Mouse (Mus musculus): ENCODE measurements around the gene Mpp2.

Mpp2 gene

DNA sequence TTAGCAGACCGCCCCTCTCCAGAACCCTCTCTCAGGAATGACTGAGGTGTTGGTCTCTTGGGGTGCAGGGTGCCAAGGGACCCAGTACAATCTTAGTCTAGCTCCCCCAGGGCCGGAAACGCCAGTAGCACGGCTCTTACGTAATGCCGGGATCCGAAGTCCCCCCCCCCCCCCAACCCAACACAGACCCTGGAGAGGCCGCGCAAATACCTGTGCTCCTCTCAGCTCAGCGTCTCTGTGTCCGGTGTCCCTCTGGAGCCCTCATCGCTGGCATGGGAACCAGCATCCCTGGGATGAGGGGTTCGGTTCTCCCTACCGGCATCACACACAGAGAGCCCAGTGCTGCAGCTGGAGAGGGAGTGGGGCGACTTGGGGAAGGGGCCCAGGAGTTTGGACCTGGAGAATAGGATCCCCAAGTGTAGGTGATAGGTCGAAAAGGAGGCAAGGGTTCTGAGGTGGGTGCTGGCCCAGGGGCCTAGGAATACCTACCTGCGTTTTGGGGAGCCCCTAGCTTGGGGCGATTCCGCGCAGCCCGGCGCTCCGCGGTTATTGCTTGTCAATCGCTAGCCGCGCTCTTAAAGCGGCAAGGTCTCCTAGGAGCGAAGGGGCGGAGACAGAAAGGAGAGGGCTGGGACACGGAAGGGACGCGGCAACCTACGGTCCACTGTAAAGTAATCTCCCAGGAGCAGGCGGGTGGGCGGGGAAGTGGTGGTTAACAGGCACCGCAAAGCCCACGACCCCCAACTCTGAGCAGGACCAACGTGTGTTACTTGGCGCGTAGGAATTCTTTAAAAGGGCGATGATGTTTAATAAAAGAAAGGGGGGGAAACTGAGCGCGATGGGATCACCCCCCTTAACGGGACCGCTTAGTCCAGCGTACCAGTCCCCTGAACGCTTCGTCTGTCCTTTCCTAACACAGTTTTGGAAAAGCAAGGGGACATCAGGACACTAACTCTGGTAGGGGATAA lies at the start of gene Mpp2:
TSS of gene Mpp2 (minus strand) at position 585 of the 968 bp plus-strand sequence.
- DNase-seq (ENCODE audit: low spot score in 2 of 2) = peak; percentile 65 to 79

DNA sequence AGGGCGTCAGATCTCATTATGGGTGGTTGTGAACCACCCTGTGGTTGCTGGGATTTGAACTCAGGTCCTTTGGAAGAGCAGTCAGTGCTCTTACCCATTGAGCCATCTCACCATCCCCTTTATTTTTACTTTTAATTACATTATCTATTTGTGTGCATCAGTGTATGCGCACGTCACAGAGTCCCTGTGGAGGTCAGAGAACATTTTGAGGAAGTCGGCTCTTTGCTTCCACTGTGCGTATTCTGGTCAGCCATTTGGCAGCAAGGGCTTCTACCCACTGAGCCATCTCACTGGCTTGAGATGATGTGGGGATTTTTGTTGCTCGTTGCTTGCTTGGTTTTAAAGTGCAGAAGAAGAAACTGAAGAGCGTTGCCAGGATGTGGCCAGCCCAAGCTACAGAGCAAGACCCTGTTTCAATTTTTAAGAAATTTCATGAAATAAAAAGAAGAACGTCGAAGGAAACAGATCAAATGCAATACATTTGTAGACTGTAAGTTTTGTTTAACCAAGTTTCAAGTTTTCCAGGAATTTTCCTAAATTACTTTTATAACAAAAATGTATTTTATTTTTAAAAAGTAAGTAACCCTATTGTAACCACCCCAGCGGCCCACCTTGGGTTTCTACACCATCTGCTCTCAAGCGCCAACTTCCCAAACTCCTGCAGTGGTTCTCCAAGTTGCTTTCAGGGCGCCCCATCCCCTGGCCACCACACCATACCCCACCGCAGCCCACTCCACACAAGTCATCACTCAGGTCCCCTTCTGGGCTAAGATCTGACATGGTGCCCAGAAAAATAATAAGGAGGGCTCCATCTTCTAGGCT lies 49.5 kb upstream of the Mpp2 start:
- no peak for DNase-seq (ENCODE audit: low spot score in 2 of 2)

DNA sequence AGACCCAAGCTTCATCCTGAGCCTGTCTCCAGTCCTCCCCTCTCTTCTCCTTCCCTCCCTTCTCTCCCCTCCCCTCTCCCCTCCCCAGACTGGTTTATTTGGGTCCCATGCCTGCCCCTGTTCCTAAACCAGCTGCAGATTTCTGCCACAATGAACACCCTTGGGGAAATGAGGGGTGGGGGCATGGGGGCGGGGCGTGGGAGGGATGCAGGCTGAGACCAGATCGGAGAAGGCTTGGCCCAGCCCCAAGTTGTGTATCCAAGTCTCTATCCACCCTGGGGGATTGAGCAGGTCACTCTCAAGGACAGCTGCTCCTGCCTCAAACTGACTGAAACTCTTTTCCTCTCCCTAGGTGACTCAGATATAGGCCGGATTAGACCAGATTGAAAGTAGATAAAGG lies 46.2 kb upstream of the Mpp2 start:
- no peak for DNase-seq (ENCODE audit: low spot score in 2 of 2)

DNA sequence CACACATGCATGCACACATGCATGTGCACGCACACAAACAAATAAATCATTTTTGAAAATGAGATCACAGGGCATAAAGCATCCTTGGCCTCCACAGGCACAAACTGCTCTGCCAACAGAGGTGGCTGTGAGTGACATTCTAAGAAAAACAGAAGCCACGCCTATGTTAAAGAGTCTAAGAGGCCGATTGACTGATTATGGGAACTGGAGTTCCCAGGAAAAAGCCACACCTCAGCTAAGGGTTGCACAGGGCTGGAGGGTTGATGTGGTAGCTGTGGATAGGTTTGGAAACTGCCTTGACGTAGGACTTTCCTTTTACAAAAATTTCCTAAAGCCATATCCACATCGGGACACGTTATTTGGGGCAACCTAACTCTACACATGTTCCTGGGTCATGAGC lies 29.1 kb upstream of the Mpp2 start:
- DNase-seq (ENCODE audit: low spot score in 2 of 2) = no peak

DNA sequence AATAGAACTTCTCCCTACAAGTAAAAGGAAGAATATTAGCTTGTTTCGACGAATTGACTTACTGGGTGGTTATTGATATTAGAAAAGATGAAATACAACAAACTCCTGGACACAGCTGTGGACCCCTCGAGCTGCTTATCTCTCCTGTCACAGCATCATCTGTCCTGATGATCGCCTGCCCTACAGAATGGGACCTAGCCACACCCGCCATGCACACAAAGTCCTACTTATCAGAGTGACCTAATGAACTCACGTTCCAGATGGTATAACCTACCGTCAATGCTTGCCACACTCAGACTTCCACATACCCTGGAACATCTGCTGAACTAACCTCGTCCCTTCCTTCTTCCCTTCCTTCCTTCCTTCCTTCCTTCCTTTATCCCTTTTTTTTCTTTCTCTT lies 27.9 kb upstream of the Mpp2 start:
- no peak for DNase-seq (ENCODE audit: low spot score in 2 of 2)

DNA sequence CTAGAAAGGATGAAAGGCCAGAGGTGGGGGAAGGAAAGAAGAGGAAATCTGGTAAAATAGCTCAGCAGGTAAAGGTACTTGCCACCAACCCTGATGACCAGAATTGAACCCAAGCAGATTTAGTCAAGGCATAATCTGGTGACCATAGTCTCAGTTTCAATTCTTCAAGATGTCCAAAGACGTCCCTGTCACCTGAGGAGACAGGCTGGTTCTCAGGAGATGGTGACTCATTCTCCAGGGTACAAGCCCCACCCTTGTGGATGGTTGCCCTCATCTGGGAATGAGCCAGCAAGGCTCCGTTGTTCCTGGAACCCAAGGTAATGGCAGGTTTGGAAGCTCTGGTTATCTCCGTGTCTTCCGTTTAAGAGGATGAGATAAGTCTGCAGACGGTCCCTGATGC lies 23.3 kb upstream of the Mpp2 start:
- no peak for DNase-seq (ENCODE audit: low spot score in 2 of 2)

DNA sequence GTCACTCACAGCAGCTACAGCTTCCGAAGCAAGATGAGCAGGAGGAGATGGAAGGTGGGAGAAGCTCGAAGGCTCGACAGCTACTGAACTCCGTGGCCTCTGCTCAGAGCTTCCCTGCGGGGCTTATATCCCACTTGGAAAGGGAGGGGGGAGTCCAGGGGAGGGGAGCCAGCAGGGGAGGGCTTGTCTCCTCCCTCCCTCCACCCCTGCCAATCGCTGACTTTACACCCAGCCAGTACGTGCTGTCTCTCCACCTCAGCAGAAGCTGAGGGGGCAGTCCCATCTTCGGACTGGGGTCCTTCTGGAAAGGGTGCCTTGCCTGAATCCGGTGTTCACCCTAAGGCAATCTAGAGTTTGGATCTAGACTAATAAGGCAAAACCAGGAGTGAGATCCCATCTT lies 19.4 kb upstream of the Mpp2 start, which contains the start of gene Pyy:
TSS of gene Pyy (minus strand) at position 101 of the 400 bp plus-strand sequence.
- DNase-seq (ENCODE audit: low spot score in 2 of 2) = no peak

DNA sequence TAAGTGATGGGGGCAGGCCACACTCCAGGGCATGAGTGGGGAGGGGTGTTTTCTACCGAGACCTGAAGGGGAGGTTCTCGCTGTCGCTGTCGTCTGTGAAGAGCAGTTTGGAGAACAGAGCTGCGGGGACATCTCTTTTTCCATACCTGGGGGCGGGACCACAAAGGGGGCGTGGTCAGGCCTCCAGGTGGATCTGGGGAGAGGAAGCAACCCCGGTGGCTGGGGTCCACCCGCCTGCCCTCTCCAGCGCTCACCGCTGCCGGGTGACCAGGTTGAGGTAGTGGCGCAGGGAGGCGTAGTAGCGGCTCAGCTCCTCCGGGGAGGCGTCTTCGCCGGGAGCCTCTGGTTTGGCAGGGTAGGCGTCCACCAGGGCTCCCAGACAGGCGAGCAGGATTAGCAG lies 18.6 kb upstream of the Mpp2 start:
- DNase-seq (ENCODE audit: low spot score in 2 of 2) = no peak

DNA sequence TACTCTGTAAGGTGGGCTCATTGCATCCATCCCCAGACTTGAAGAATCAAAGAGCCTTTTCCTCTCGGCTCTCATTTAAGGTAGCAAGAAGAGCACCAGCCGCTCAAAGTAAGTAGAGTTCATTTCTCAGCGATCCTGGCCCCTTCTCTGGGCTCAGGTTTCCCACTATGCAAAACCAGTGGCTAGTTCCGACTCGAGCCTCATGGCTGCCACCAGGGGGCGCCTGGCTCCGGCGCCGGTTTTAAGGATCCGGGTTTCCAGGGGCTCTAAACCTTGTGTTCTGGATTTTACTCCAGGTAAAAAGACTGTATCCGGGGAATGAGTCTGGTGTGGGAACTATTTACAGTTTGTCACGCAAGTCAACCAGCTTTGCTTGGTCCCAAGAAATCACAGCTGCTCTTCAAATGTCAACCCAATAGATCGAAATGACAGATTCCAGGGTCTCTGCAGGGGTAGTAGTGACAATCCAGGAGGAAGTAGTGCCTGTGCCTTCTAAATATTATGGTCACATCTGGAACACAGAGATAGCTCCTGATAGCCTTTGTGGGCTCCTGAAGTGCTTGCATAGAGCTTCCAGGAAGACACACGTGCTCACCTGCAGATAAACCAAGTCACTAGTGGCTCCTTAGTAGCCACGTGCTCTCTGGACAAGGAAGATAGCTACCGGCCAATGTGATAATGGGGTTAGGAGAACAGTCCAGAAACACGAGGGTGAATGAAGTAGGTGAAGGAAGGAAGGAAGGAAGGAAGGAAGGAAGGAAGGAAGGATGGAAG lies 14.4 kb upstream of the Mpp2 start:
- peak in 1 of 2 experiments; percentile 18 for DNase-seq (ENCODE audit: low spot score in 2 of 2)

DNA sequence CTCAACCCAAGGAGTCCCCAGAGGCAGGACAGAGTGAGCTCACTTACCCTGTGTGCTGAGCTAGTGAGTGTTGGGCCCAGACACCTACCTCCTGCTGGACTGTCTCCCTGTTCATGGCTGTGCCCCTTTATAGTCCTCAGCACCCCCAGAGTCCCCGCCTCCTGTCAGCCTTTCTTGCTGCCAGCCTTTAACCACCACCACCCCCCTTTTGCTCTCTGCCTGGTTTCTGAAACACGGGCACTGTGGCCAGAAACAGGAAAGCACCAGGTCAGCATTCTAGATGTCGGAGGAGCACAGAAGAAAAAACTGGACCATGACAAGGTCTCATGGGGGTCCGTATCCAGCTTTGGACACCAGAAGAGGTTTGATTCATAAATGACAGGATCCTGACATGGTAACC lies 12.9 kb upstream of the Mpp2 start, which contains the start of gene Ppy:
TSS of gene Ppy (minus strand) at position 101 of the 400 bp plus-strand sequence.
- no peak for DNase-seq (ENCODE audit: low spot score in 2 of 2)

DNA sequence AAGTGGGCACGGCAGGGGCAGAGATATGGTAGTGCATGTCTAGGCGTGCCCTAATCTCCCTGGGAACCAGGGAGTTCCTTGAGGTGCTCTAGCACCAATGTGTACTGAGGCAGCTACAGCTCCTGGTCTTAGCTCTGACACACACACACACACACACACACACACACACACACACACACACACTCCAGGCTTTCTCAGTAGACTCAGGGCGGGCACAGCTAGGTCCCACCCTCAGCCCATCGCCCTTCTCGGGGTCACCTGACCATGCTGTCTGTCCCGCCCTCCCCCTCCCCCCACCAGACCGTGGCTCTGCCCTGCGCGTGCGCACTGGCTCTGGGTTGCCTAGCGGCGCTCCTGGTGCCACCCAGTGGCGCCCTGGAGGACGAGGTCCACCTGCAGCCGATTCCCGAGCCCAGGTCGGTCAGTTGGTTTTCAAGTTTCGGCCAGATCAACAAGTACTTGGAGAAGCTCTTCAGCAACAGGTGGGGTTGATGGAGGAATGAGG lies 8.6 kb upstream of the Mpp2 start:
- DNase-seq (ENCODE audit: low spot score in 2 of 2) = peak; percentile 24 to 38

DNA sequence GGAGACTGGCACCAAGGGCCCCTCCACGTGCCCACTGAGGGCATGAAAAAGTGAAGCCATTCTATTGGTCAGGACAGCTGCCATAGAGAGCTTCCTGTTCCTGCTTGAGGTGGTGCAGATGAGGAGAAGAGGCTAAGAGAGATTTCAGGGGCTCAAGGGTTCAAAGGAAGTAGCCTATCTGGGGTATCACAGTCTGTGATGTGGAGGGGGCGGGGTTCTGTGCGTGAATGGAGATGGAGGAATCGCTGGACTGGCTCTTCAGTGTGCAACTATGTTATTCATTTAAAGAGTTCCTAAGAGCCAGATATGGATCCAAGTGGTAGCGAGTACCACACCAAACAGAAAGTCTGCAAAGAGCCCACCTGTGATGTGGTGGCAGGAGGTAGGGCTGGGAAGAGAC lies 8.1 kb upstream of the Mpp2 start:
- DNase-seq (ENCODE audit: low spot score in 2 of 2) = no peak

DNA sequence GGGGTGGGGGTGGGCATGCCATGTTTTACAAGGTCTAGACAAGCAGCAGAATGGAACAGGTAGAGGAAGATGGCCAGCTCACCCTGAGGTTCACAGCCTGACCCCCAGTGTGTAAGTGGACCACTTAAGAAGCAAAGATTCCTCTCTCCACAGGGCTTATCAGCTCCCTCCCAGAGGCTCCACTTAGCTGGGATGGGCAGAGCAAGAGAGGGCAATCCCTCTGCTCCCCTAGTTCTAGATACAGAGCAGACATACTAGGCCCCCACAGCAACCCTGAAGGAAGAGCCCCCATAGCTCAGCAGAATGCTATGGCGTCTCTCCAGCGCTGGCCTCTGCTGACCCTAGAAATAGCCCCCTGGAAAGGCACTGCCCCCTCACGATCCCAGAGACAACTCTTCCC lies 7.4 kb upstream of the Mpp2 start:
- peak; percentile 17 to 22 for DNase-seq (ENCODE audit: low spot score in 2 of 2)

DNA sequence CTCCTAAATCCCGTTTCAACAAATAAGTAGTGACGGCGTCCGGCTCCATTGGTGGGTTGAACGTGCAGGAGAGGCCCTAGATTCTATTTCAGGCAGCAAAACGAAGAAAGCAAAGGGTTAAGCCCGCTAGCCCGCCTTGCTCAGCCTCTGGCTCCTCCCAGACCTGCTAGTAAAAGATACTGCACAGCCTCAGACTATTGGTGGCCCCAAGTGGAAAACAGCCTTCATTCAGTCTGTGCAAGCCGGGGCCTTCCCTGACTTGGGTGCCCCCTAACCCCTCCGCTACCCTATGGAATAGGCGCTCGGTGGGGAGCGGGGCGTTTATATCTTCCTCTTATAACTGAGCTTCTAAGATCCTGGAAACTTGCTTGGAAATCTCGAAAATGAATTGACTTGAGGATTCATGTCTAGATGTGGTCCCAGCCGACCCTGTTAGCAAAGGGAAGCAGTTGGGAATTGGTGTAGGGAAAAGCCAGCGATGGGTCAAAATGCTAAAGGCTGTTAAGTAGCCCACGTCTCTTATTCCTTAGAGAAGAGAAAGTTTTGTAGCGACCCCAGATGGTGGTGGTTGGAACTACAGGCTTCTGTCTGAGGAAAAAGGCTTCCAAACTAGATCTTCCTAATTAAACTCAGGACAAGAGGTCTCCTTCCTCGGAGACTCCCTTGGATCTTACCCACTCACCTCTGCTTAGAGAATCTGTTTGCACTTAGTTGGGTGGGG lies 933 bp upstream of the Mpp2 start:
- DNase-seq (ENCODE audit: low spot score in 2 of 2) = peak; percentile 55 to 73

DNA sequence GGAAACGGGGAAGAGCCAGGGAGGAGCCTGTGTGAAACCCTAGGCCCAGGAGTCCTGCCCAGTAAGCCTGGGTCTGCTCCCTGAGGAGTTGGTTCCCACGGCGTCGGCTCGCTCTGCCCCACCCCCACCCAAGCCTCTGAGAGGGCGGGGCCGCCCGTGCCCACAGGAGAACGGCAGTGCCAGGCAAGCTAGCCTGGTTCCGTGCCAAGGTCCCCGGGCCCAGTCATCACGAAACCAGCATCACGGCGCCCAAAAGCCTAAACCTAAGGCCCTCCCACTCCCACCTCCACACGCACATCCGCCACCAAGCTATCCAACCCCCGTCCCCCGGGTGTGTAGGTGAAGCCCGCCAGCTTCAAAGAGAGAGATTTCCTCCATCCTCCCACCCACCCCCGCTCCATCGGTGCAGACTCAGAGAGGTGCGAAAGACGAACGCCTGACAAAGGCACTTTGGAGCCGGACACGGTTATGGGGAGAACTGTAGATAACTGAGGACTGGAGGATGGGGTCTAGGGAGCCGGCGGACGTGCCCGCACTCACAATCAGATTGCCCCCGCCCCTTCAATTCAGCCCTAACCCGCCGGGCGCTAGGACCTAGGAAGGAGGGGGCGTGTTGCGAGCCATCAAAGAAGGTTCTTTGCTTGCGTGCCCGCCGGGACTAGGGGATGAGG lies 1.1 kb downstream of the Mpp2 start:
- peak; percentile 36 to 49 for DNase-seq (ENCODE audit: low spot score in 2 of 2)

DNA sequence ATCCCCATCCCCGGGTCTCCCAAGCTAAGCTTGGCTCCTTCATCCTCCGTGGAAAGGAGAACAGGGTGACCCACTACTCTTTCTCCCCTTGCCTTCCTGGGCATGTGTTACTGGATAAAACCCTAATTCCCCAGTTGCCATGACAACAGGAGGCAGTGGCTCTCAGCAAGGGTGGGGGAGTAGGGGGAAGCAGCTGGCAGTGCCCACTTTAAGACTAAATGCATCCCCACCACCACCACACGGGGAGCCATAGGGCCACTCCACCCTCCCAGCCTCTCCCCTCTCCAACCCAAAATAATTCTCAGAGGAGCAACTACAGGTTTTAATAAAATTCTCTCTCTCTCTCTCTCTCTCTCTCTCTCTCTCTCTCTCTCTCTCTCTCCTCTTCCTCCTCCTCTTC lies 2.0 kb downstream of the Mpp2 start:
- no peak for DNase-seq (ENCODE audit: low spot score in 2 of 2)

DNA sequence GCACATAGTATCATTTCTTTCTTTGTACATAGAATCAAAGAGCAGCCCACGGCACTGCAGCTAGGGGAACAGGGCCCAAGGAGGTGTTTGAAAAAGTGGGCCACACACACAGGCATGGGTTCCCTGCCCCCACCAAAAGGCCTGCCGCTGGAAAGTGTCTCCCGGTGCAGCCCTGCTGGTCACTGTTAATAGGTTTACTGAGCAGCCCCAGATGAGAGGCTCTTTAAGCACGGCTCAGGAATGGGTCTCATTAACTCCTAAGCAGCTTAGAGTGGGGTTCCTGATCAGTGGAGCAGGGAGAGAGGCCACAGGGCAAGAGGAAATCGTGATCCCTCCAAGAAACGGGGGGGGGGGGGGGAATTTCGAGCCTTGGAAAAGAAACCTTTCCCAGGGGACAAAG lies 4.2 kb downstream of the Mpp2 start:
- no peak for DNase-seq (ENCODE audit: low spot score in 2 of 2)

DNA sequence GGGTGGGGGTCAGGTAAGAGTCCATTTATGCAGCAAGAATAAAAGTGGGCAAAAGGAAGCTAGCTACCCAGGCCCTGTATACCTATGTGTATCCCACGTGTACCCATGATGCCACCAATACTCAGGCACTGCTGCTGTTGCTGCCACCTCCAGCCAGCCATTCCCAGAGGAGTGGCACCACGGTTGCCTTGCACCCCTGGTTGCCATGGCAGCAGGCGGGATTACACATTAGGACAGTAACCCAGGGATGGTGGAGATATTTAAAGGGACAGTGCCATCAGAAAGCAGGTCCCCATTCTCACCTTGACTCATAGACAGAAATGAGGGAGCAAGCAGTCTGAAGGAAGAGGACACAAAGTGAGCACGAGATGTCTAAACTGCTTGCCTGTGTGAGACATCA lies 5.1 kb downstream of the Mpp2 start:
- no peak for DNase-seq (ENCODE audit: low spot score in 2 of 2)

DNA sequence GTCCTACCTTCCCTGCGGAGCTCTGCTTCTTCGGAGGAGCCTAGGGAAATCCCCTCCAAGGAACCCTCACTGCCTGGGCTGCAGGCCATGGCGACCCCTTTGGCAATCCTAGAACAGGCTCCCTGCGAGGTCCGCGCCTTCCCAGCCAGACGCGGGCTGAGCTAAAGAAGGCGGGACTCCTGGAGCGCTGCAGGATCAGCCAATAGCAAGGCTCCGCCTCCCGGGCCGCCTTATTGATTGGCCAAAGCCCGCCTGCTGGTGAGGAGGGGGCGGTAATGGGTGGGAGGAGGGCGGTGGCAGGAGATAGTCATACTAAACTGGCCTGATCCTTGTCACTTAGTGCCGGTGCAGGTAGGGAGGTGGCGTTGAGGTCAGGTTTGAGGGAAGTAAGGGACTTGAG lies 6.0 kb downstream of the Mpp2 start:
- no peak for DNase-seq (ENCODE audit: low spot score in 2 of 2)

DNA sequence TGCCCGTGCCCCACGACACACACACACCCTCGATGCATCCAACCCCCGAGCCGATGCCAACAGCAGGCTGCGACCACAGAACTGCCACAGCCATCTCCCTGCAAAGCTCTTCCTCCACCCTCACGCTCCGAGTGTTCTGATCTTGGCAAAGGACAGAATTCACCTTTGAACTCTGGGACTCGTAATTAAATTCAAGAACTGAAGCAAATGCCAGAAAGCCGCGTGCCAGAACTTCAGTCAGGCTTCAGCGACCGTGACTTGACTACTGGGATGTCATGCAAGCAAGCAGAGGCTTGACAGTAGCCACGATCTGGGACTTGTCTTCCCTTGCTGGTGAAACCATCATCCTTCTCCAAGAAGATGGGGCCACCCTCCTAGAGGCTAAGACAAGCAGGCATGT lies 14.6 kb downstream of the Mpp2 start:
- no peak for DNase-seq (ENCODE audit: low spot score in 2 of 2)
